In genomic region chr5:125339108-125339751, GRCm38 (mm10) we compare ENCODE assay signal across 9 mouse cellular contexts. TPM values are rescaled to one million over a fixed set of nuclear protein-coding genes. Genes with fewer than 3 reads are reported as not detected.
DNase-seq lines count a peak whose midpoint lies in the region; ATAC-seq lines count a peak whose summit lies in the region.
"Had no signal": no experiment of that assay in that cellular context is flagged by ENCODE, and none has a peak within 500 bp of the region (broad histone marks: within the 10 kb centered on the region; RNA-seq: fewer than 3 reads in every experiment).

No protein-coding gene starts in this region.

- 4% methylated on average over 18 of the region's 18 CpGs for WGBS in forebrain, embryonic 11.5 days
- 3% methylated on average over 18 of the region's 18 CpGs for WGBS in hindbrain, embryonic 10.5 days
- 4% methylated on average over 18 of the region's 18 CpGs for WGBS in limb, embryonic 10.5 days

- H3K9ac ChIP-seq in forebrain, embryonic 11.5 days (ENCODE audit: low read length) = peak overlapping the region; percentile 47; the same call in 1 of the 2 replicates

- H3K4me3 ChIP-seq in forebrain, embryonic 11.5 days (ENCODE audit: low read depth, low read length) = peak overlapping the region; percentile 71
- H3K4me3 ChIP-seq in hindbrain, embryonic 10.5 days = peak overlapping the region; percentile 86
- H3K4me3 ChIP-seq in limb, embryonic 10.5 days = peak overlapping the region; percentile 85

- 0 out of 2 replicates have a peak overlapping the region, but pooled peaks have one; percentile 15 for H3K27ac ChIP-seq in forebrain, embryonic 11.5 days (ENCODE audit: low read depth, low read length)
- H3K27ac ChIP-seq in hindbrain, embryonic 10.5 days = peak overlapping the region; percentile 87
- H3K27ac ChIP-seq in limb, embryonic 10.5 days = peak overlapping the region; percentile 87

- peaks cover 16% of the 10 kb centered on the region for H3K4me1 ChIP-seq in forebrain, embryonic 11.5 days (replicated peaks; ENCODE audit: control insufficient read depth, insufficient read depth, low read length)
- peaks cover 36% of the 10 kb centered on the region for H3K4me1 ChIP-seq in hindbrain, embryonic 10.5 days (replicated peaks)
- peaks cover 28% of the 10 kb centered on the region for H3K4me1 ChIP-seq in limb, embryonic 10.5 days

- peak overlapping the region; percentile 90 for H3K4me2 ChIP-seq in forebrain, embryonic 11.5 days (ENCODE audit: low read depth, low read length, severe bottlenecking)

- peak; percentile 13 to 32 for DNase-seq in CD8-positive naive resting alpha-beta T cell, adult 2 months (ENCODE audit: low read depth in 2 of 2, low spot score in 2 of 2)
- peak; percentile 79 for DNase-seq in ZHBTc4 (ENCODE audit: low read depth, low spot score)
- peak; percentile 68 for DNase-seq in forebrain, embryonic 11.5 days (ENCODE audit: low spot score)
- DNase-seq in hindbrain, embryonic 10.5 days (ENCODE audit: low spot score) = peak; percentile 42
- peak; percentile 47 for DNase-seq in limb, embryonic 10.5 days (ENCODE audit: low spot score)
- peak; percentile 39 to 53 for DNase-seq in spleen, postnatal 10 days (ENCODE audit: low spot score in 2 of 2)
- no peak for DNase-seq in cerebellum, adult 9-10 months

- no peaks in the 10 kb centered on the region for H3K9me3 ChIP-seq in forebrain, embryonic 11.5 days (ENCODE audit: control insufficient read depth, low read length)
- H3K9me3 ChIP-seq in hindbrain, embryonic 10.5 days = no peaks in the 10 kb centered on the region
- no peaks in the 10 kb centered on the region for H3K9me3 ChIP-seq in limb, embryonic 10.5 days (replicated peaks)

- ATAC-seq in forebrain, embryonic 11.5 days (replicated peaks; ENCODE audit: low FRiP score) = no peak; the same call in 1 of the 2 replicates
- ATAC-seq in megakaryocyte-erythroid progenitor cell, adult 5-6 weeks (replicated peaks; ENCODE audit: low FRiP score, low TSS enrichment, poor library complexity, severe bottlenecking) = peak; percentile 45

- H3K36me3 ChIP-seq in forebrain, embryonic 11.5 days (ENCODE audit: control insufficient read depth, insufficient read depth, low read length) = no peaks in the 10 kb centered on the region
- no peaks in the 10 kb centered on the region for H3K36me3 ChIP-seq in hindbrain, embryonic 10.5 days
- H3K36me3 ChIP-seq in limb, embryonic 10.5 days = no peaks in the 10 kb centered on the region

- H3K27me3 ChIP-seq in forebrain, embryonic 11.5 days (ENCODE audit: control insufficient read depth, insufficient read depth, low read length) = no peaks in the 10 kb centered on the region
- H3K27me3 ChIP-seq in hindbrain, embryonic 10.5 days (ENCODE audit: insufficient read depth, poor library complexity, severe bottlenecking) = peaks cover 19% of the 10 kb centered on the region
- H3K27me3 ChIP-seq in limb, embryonic 10.5 days (ENCODE audit: low read depth, poor library complexity, severe bottlenecking) = peaks cover 10% of the 10 kb centered on the region

RNA-seq across cellular contexts. Expression of gene Scarb1, which starts 1.7 kb away (rescaled TPM):
- 43.7 and 45.7 TPM in 2 replicates for polyA plus RNA-seq in forebrain, embryonic 11.5 days (2014; fragmentation: Nextera tagmentation; extraction: Ambion mirVana)
- 41.2 and 43.6 TPM in 2 replicates for polyA plus RNA-seq in hindbrain, embryonic 10.5 days (2016; fragmentation: Nextera tagmentation; extraction: Ambion mirVana)
- polyA plus RNA-seq in limb, embryonic 10.5 days (2016; fragmentation: Nextera tagmentation; extraction: Ambion mirVana) = 43.5 and 45.2 TPM in 2 replicates
- total RNA-seq in megakaryocyte-erythroid progenitor cell, adult 5-6 weeks (2014; fragmentation: Nextera tagmentation) = 71.7 and 85.8 TPM in 2 replicates
- total RNA-seq in megakaryocyte-erythroid progenitor cell, adult 5-6 weeks (2017) = 29.7 and 57.0 TPM in 2 replicates

RNA-seq across cellular contexts. Expression of gene Gm10382, which starts 49.9 kb away (rescaled TPM):
- polyA plus RNA-seq in forebrain, embryonic 11.5 days (2014; fragmentation: Nextera tagmentation; extraction: Ambion mirVana) = 0.23 and 0.65 TPM in 2 replicates
- 0.52 and 0.86 TPM in 2 replicates for polyA plus RNA-seq in hindbrain, embryonic 10.5 days (2016; fragmentation: Nextera tagmentation; extraction: Ambion mirVana)
- 0.44 and 0.54 TPM in 2 replicates for polyA plus RNA-seq in limb, embryonic 10.5 days (2016; fragmentation: Nextera tagmentation; extraction: Ambion mirVana)
- not detected in 2 replicates for total RNA-seq in megakaryocyte-erythroid progenitor cell, adult 5-6 weeks (2014; fragmentation: Nextera tagmentation)
- total RNA-seq in megakaryocyte-erythroid progenitor cell, adult 5-6 weeks (2017) = 0.56 TPM in 1 of 2 replicates, not detected in the other
- polyA plus RNA-seq: large intestine, adult 2 months had no signal

RNA-seq across cellular contexts. Expression of gene Ubc, which starts 50.8 kb away (rescaled TPM):
- polyA plus RNA-seq in forebrain, embryonic 11.5 days (2014; fragmentation: Nextera tagmentation; extraction: Ambion mirVana) = 1,042 and 1,121 TPM in 2 replicates
- polyA plus RNA-seq in hindbrain, embryonic 10.5 days (2016; fragmentation: Nextera tagmentation; extraction: Ambion mirVana) = 928 and 1,134 TPM in 2 replicates
- polyA plus RNA-seq in limb, embryonic 10.5 days (2016; fragmentation: Nextera tagmentation; extraction: Ambion mirVana) = 856 and 992 TPM in 2 replicates
- 110 and 133 TPM in 2 replicates for total RNA-seq in megakaryocyte-erythroid progenitor cell, adult 5-6 weeks (2014; fragmentation: Nextera tagmentation)
- 202 and 258 TPM in 2 replicates for total RNA-seq in megakaryocyte-erythroid progenitor cell, adult 5-6 weeks (2017)

Comparison
In these comparisons a context has a peak if more than half of its experiments do, and no peak if none do; other contexts are left out.
1. H3K27ac ChIP-seq: peak in every context shown above with its lines; median percentile 87 in hindbrain, embryonic 10.5 days; 87 in limb, embryonic 10.5 days; 15 in forebrain, embryonic 11.5 days.